Mouse (Mus musculus): ENCODE results near the gene 4930402K13Rik. TPM values are rescaled to one million over a fixed set of nuclear protein-coding genes. Genes with fewer than 3 reads are reported as not detected.
"Not testable (repeated sequence)": the region's sequence is repeated elsewhere in the genome, so short reads cannot be mapped to it uniquely, and the experiment has no call there.

4930402K13Rik gene
- polyA plus RNA-seq (2012; rRNA removed): not detected in 2 replicates

GRCm38 (mm10) chrX:9104262-9104661, at the start of gene 4930402K13Rik:
4930402K13Rik (plus strand) TSS chrX:9104562.
- DNase-seq: no peak
- Histone ChIP-seq H3K4me3 (replicated peaks; ENCODE audit: extremely low read depth, low read depth, low read length) (no peak within 1 kb of the TSS), H3K4me1 (ENCODE audit: control insufficient read depth, insufficient read depth, low read length) (no peaks in the 10 kb centered on the region)
- 93% methylated on average over 6 of the region's 6 CpGs for WGBS
- TF ChIP-seq CTCF (IDR thresholded peaks at IDR 0.05; ENCODE audit: insufficient read depth, low read length) (no peak), POLR2A (IDR thresholded peaks at IDR 0.05; ENCODE audit: borderline replicate concordance, extremely low read depth, low read depth, low read length) (no peak)

DNA sequence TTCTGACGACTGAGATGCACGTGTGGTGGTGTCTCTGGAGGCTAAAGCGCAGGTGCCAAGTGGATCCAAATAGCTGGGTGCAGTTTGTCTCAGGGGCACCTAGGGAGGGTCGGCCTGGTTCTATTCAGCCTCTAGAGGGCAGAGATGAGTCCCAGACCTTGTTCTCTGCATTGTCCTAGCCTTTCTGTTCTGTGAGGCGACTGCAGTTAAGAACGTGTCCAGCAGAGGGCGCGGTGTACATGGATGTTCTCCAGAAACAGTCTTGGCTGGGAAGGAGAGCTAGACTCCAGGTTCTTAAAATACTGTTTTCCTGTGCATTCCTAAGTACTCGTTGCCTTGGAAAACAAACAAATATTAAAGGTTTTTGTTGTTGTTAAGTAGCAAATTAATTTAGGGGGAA, 43.4 kb upstream of the 4930402K13Rik start:
- not testable (repeated sequence) for H3K4me3 ChIP-seq (replicated peaks; ENCODE audit: extremely low read depth, low read depth, low read length)

DNA sequence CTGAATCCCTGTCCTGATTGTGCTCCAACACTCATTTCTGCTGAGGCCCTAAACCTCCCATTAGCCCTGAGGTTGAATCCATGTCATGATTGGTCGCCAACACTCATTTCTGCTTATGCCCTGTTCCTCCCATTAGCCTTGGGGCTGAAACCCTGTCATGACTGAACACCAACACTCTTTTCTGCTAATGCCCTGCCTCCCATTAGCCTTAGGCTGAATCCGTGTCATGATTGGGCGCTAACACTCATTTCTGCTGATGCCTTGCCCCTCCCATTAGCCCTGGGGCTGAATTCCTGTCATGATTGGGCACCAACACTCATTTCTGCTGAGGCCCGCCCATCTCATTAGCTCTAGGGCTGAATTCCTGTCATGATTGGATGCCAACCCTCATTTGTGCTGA, 42.3 kb upstream of the 4930402K13Rik start:
- WGBS: 85% methylated on average over 4 of the region's 4 CpGs
- H3K4me3 ChIP-seq (replicated peaks; ENCODE audit: extremely low read depth, low read depth, low read length): no peak overlapping the region
- no peaks in the 10 kb centered on the region for H3K4me1 ChIP-seq (ENCODE audit: control insufficient read depth, insufficient read depth, low read length)
- no peak for TF ChIP-seq POLR2A (IDR thresholded peaks at IDR 0.05; ENCODE audit: borderline replicate concordance, extremely low read depth, low read depth, low read length)
- TF ChIP-seq CTCF (IDR thresholded peaks at IDR 0.05; ENCODE audit: insufficient read depth, low read length): no peak
- no peak for DNase-seq

More for the DNA sequence above, 43.4 kb upstream of the 4930402K13Rik start:
- WGBS: 33% methylated on average over 9 of the region's 9 CpGs
- TF ChIP-seq CTCF (IDR thresholded peaks at IDR 0.05; ENCODE audit: insufficient read depth, low read length): 0 out of 2 replicates have a peak, but pooled peaks have one; percentile 7
- peak; percentile 20 for DNase-seq
- H3K4me1 ChIP-seq (ENCODE audit: control insufficient read depth, insufficient read depth, low read length): not testable (repeated sequence)

GRCm38 (mm10) chrX:9062715-9063114, 41.6 kb upstream of the 4930402K13Rik start, which contains the start of gene Fthl17f:
Fthl17f (plus strand) TSS chrX:9063015.
- not testable (repeated sequence) for H3K4me1 ChIP-seq (ENCODE audit: control insufficient read depth, insufficient read depth, low read length); H3K4me3 ChIP-seq (replicated peaks; ENCODE audit: extremely low read depth, low read depth, low read length); DNase-seq
- WGBS: 84% methylated on average over 11 of the region's 11 CpGs

DNA sequence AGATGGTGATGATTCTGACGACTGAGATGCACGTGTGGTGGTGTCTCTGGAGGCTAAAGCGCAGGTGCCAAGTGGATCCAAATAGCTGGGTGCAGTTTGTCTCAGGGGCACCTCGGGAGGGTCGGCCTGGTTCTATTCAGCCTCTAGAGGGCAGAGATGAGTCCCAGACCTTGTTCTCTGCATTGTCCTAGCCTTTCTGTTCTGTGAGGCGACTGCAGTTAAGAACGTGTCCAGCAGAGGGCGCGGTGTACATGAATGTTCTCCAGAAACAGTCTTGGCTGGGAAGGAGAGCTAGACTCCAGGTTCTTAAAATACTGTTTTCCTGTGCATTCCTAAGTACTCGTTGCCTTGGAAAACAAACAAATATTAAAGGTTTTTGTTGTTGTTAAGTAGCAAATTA, 26.7 kb upstream of the 4930402K13Rik start:
- not testable (repeated sequence) for H3K4me3 ChIP-seq (replicated peaks; ENCODE audit: extremely low read depth, low read depth, low read length); H3K4me1 ChIP-seq (ENCODE audit: control insufficient read depth, insufficient read depth, low read length)
- 19% methylated on average over 10 of the region's 10 CpGs for WGBS
- TF ChIP-seq CTCF (IDR thresholded peaks at IDR 0.05; ENCODE audit: insufficient read depth, low read length): peak; percentile 26; the same call in 1 of the 2 replicates
- peak; percentile 52 for DNase-seq

GRCm38 (mm10) chrX:9095066-9095465, 9.3 kb upstream of the 4930402K13Rik start:
- DNase-seq; H3K4me1 ChIP-seq (ENCODE audit: control insufficient read depth, insufficient read depth, low read length); H3K4me3 ChIP-seq (replicated peaks; ENCODE audit: extremely low read depth, low read depth, low read length): not testable (repeated sequence)

DNA sequence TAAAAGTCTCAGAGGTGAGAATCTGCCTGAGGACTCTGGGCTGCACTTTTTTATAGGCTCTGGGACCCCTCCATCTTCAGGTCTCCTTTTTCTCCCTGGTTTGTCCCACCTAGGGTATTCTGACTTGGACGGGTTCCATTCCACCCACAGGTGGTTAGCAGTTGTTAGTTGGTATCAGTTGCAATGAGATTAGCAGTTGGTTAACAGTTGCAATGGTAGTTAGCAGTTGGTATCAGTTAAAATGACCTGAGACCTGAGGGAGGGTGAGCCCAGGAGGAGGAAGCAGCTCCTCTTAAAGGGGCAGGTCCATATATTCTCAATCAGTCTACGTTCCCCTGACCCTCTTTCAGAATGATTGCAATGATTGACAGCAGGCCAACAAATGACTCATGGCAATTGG, 6.0 kb downstream of the 4930402K13Rik start:
- 58% methylated on average over 2 of the region's 2 CpGs for WGBS
- Histone ChIP-seq H3K4me3 (replicated peaks; ENCODE audit: extremely low read depth, low read depth, low read length) (no peak overlapping the region), H3K4me1 (ENCODE audit: control insufficient read depth, insufficient read depth, low read length) (no peaks in the 10 kb centered on the region)
- TF ChIP-seq CTCF (IDR thresholded peaks at IDR 0.05; ENCODE audit: insufficient read depth, low read length) (no peak), POLR2A (IDR thresholded peaks at IDR 0.05; ENCODE audit: borderline replicate concordance, extremely low read depth, low read depth, low read length) (no peak)
- no peak for DNase-seq

DNA sequence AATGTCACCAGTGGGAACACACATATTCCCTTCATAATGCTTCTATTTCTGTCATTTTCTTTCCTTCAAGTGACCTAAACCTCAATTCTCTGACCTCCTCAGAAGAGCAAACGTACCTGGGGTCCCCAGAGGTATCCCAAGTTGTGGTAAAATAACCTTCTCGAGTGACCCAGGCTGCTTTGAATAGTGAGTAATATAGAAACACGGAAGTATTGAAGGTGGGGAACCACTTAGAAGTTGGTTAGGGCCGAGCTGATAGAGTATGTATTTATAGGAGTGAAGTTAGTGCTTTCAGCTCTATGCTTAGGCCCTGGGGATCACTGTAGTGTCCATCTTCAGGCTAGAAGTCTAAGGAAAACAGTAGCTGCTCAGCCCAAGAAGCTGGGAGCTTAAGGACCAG, 20.6 kb downstream of the 4930402K13Rik start:
- WGBS: 51% methylated on average over 4 of the region's 4 CpGs
- no peak overlapping the region for H3K4me3 ChIP-seq (replicated peaks; ENCODE audit: extremely low read depth, low read depth, low read length)
- no peaks in the 10 kb centered on the region for H3K4me1 ChIP-seq (ENCODE audit: control insufficient read depth, insufficient read depth, low read length)
- DNase-seq: no peak
- no peak for TF ChIP-seq CTCF (IDR thresholded peaks at IDR 0.05; ENCODE audit: insufficient read depth, low read length)
- no peak for TF ChIP-seq POLR2A (IDR thresholded peaks at IDR 0.05; ENCODE audit: borderline replicate concordance, extremely low read depth, low read depth, low read length)

DNA sequence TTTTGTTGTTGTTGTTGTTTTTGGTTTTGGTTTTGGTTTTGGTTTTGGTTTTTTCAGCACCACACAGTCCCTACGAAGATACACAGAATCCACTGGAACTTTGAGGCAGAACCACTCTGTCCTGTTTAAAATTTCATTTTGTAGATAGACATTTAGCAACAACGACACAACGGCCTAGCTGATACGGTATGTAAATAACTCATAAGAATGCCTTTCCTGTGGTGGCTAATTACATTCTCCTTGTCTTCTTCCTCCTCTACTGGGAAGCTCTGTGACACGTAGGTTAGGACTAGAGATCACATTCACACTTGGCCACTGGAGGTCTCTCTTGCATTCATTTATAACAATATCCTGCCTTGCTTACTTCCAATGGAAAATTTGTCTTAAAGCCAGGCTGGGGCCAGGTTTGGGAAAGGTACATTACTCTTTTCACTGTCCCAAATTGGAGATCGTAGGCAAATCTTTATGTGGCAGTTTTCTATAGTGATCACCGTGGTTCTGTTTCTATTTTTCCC, 24.0 kb downstream of the 4930402K13Rik start:
- DNase-seq: no peak
- no peaks in the 10 kb centered on the region for H3K4me1 ChIP-seq (ENCODE audit: control insufficient read depth, insufficient read depth, low read length)
- no peak overlapping the region for H3K4me3 ChIP-seq (replicated peaks; ENCODE audit: extremely low read depth, low read depth, low read length)
- WGBS: 40% methylated on average over 7 of the region's 7 CpGs
- TF ChIP-seq POLR2A (IDR thresholded peaks at IDR 0.05; ENCODE audit: borderline replicate concordance, extremely low read depth, low read depth, low read length): no peak
- no peak for TF ChIP-seq CTCF (IDR thresholded peaks at IDR 0.05; ENCODE audit: insufficient read depth, low read length)

DNA sequence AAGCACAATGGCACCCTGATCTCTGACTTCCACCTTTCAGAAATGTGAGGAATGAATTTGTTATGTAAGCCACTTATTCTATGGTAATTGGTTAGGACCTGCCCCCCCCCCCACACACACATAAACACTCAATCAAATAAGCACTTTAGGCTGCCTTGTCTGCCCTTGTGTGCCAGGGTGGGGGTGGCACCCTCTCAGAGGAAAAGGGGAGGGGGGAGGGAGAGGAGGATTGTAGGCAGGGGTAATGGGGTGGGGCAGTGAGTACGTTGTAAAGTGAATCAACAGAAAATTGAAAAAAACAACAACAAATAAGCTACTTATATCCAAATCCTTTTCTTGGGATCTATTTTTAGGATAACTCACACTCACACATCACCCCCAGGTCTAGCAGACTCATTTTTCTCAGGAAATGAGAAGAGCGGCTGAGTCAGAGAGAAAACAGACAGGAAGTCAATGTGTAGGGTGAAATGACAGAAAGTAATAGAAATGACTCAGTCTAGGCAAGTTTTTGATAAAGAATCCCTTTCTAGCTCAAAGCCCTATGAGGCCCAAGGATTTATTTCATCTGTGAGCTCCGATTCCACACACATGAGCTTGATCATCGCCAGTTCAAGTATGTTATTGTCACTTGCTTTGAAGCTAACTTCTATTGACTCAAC, 35.1 kb downstream of the 4930402K13Rik start:
- Histone ChIP-seq H3K4me3 (replicated peaks; ENCODE audit: extremely low read depth, low read depth, low read length) (no peak overlapping the region), H3K4me1 (ENCODE audit: control insufficient read depth, insufficient read depth, low read length) (no peaks in the 10 kb centered on the region)
- 57% methylated on average over 4 of the region's 4 CpGs for WGBS
- DNase-seq: no peak
- no peak for TF ChIP-seq POLR2A (IDR thresholded peaks at IDR 0.05; ENCODE audit: borderline replicate concordance, extremely low read depth, low read depth, low read length)
- no peak for TF ChIP-seq CTCF (IDR thresholded peaks at IDR 0.05; ENCODE audit: insufficient read depth, low read length)
